Mouse (Mus musculus) ES-E14 (cell line): ENCODE measurements around the gene Uggt2. TPM values are rescaled to one million over a fixed set of nuclear protein-coding genes. Genes with fewer than 3 reads are reported as not detected.
"Not testable (repeated sequence)": the region's sequence is repeated elsewhere in the genome, so short reads cannot be mapped to it uniquely, and the experiment has no call there.

Experiments used
- DNase-seq: peaks from one replicate; pipeline ENCODE4 v3.0.0-alpha.2; 2013; ENCODE audit warnings: low read depth, low spot score
- H3K27ac ChIP-seq: 2 replicates; pipeline ENCODE4 v1.5.1; 2012; ENCODE audit warnings: low read depth, mild to moderate bottlenecking, low read length, moderate library complexity, mixed read lengths; ENCODE audit not compliant: poor library complexity, insufficient read depth, severe bottlenecking
- H3K36me3 ChIP-seq: 2 replicates; pipeline ENCODE4 v1.6.1; 2012; ENCODE audit warnings: mild to moderate bottlenecking, low read length, moderate library complexity, mixed read lengths; ENCODE audit not compliant: control insufficient read depth, poor library complexity, insufficient read depth, severe bottlenecking
- H3K4me1 ChIP-seq, 2 experiments: fragments of 150-350 bp in 1 of 2; sonication (generic) in 1 of 2; 2 replicates each; pipeline ENCODE4 v1.6.1; 2012; ENCODE audit warnings: low read length in 2 of 2, mild to moderate bottlenecking in 1 of 2, mixed read lengths in 1 of 2; ENCODE audit not compliant: control insufficient read depth in 2 of 2, insufficient read depth in 2 of 2, poor library complexity in 1 of 2
- H3K4me3 ChIP-seq, 2 experiments: fragments of 150-350 bp in 1 of 2; sonication (generic) in 1 of 2; 2 replicates each; pipeline ENCODE4 v1.5.1; 2012; ENCODE audit warnings: low read length in 2 of 2, low read depth in 1 of 2, mild to moderate bottlenecking in 1 of 2, mixed read lengths in 1 of 2; ENCODE audit not compliant: insufficient read depth in 1 of 2, poor library complexity in 1 of 2, severe bottlenecking in 1 of 2
- H3K9ac ChIP-seq: 2 replicates; pipeline ENCODE4 v1.6.1; 2012; ENCODE audit warnings: low read depth, mild to moderate bottlenecking, low read length, mixed read lengths; ENCODE audit not compliant: poor library complexity, insufficient read depth, severe bottlenecking
- H3K9me3 ChIP-seq: fragments of 150-350 bp; sonication (generic); 2 replicates; pipeline ENCODE4 v1.6.1; 2012; ENCODE audit warnings: low read depth, mild to moderate bottlenecking, low read length; ENCODE audit not compliant: control insufficient read depth, insufficient read depth
- CHD2 ChIP-seq: IDR thresholded peaks from 2 replicates; pipeline ENCODE4 v1.6.1; 2014; ENCODE audit warnings: mild to moderate bottlenecking, low read depth, low read length, inconsistent platforms
- HCFC1 ChIP-seq: IDR thresholded peaks from 2 replicates; pipeline ENCODE4 v1.6.1; 2012; ENCODE audit warnings: low read length, inconsistent platforms, borderline replicate concordance; ENCODE audit not compliant: insufficient read depth
- MAFK ChIP-seq: IDR thresholded peaks from 2 replicates; pipeline ENCODE4 v1.6.1; 2014; ENCODE audit warnings: mild to moderate bottlenecking, low read depth, low read length, inconsistent platforms; ENCODE audit not compliant: insufficient read depth
- ZC3H11A ChIP-seq: IDR thresholded peaks from 2 replicates; pipeline ENCODE4 v1.6.1; 2012; ENCODE audit warnings: low read depth, mild to moderate bottlenecking, inconsistent platforms, low read length, borderline replicate concordance
- ZNF384 ChIP-seq: IDR thresholded peaks from 2 replicates; pipeline ENCODE4 v1.6.1; 2012; ENCODE audit warnings: low read depth, low read length, inconsistent platforms
- in situ Hi-C, 2 experiments: fragments of 600-800 bp; cut with MboI; formaldehyde crosslinking; loops; one replicate each; pipeline ENCODE4 v1.15.1; 2025; ENCODE audit warnings: low sequenced_read_pairs in 2 of 2, inconsistent platforms in 1 of 2; ENCODE audit not compliant: unreplicated experiment in 2 of 2
- total RNA-seq: library from RNA; depleted of rRNA; stranded (reverse); fragments of 300-350 nt; gene quantifications from 2 replicates; pipeline ENCODE4 v1.2.3, GENCODE M21; 2012

The Uggt2 gene
- total RNA-seq, 1 experiment, result 5.4 TPM

DNA sequence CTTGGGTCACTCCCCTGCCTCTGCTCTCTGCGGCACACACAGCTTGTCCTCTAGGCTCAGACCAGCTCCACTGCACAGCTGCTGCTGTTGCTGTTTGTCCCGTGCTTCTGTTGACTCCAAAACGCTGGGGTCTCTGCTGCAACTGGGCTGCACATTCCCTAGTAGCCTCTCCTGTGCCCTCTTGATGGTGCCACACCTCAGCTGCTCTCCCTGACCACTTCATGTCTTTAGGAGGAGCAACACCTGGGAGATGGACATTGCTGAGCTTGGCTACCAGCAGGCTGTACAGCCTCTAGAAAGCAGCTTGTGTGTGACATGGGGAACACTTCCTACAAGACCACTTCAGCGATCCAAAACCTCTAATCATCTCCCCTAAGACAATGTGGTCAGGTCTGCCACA, 115.1 kb downstream of the Uggt2 start:
- DNase-seq, result no peak
- peaks cover 2% of the 10 kb centered on the region; the same call in 1 of the 2 replicates for H3K36me3 ChIP-seq
- no peak overlapping the region for H3K9ac ChIP-seq
- H3K27ac ChIP-seq, result no peak overlapping the region
- H3K9me3 ChIP-seq, result no peaks in the 10 kb centered on the region
- peaks cover 0 to 6% of the 10 kb centered on the region in 2 experiments; a peak in 2 of 4 replicates for H3K4me1 ChIP-seq
- TF ChIP-seq ZNF384, result no peak
- no peak for TF ChIP-seq HCFC1
- TF ChIP-seq CHD2, result no peak
- TF ChIP-seq ZC3H11A, result no peak
- no peak for TF ChIP-seq MAFK
- in situ Hi-C loops, result no loop called here
- no peak overlapping the region for H3K4me3 ChIP-seq

DNA sequence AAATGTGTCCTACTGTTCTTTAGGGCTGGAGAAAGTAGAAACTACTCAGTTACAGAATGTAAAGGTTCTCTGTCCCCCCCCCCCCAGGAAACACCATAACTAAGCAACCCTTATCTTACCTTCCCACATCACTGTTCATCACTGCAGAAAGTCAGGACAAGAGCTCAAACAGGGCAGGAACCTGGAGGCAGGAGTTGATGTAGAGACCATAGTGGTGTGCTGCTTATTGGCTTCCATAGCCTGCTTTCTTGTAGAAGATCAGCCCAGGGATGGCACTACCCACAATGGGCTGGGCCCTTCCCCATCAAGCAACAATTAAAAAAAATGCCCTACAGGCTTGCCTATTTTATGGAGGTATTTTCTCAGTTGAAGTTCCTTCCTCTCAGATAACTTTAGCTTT, 115.8 kb downstream of the Uggt2 start:
- no peak overlapping the region for H3K4me3 ChIP-seq
- no peak overlapping the region for H3K27ac ChIP-seq
- no peak for DNase-seq
- in situ Hi-C loops, result no loop called here
- H3K4me1 ChIP-seq, result peaks cover 1 to 6% of the 10 kb centered on the region in 2 experiments; a peak in 3 of 4 replicates
- no peaks in the 10 kb centered on the region for H3K9me3 ChIP-seq
- H3K9ac ChIP-seq, result no peak overlapping the region
- H3K36me3 ChIP-seq, result peaks cover 2% of the 10 kb centered on the region; the same call in 1 of the 2 replicates
- TF ChIP-seq CHD2, result no peak
- TF ChIP-seq ZC3H11A, result no peak
- TF ChIP-seq ZNF384, result no peak
- TF ChIP-seq HCFC1, result no peak
- TF ChIP-seq MAFK, result no peak

DNA sequence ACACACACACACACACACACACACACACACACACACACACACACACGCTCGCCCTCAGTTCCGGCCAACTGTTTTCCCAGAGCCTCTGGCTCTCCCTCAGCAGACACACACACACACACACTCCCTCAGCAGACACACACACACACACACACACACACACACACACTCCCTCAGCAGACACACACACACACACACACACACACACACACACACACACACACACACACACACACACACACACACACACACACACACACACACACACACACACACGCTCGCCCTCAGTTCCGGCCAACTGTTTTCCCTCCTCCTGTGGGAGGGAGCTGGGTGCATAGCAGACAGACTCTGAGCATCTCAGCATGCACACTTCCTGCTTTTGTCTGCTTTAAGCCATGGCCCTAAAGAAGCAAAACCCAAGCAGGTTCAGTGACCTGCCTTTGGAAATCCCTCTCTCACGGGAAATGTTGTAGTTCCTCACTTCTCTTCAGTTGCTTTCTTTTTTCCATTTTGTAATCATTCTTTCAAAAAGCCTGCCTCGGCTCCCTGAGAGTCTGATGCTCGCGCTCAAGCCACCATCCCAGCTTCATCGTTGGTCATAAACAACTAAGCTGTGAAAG, 116.7 kb downstream of the Uggt2 start:
- H3K27ac ChIP-seq, H3K9ac ChIP-seq, DNase-seq, H3K4me1 ChIP-seq, in situ Hi-C loops, H3K4me3 ChIP-seq, H3K36me3 ChIP-seq, H3K9me3 ChIP-seq: not testable (repeated sequence)

DNA sequence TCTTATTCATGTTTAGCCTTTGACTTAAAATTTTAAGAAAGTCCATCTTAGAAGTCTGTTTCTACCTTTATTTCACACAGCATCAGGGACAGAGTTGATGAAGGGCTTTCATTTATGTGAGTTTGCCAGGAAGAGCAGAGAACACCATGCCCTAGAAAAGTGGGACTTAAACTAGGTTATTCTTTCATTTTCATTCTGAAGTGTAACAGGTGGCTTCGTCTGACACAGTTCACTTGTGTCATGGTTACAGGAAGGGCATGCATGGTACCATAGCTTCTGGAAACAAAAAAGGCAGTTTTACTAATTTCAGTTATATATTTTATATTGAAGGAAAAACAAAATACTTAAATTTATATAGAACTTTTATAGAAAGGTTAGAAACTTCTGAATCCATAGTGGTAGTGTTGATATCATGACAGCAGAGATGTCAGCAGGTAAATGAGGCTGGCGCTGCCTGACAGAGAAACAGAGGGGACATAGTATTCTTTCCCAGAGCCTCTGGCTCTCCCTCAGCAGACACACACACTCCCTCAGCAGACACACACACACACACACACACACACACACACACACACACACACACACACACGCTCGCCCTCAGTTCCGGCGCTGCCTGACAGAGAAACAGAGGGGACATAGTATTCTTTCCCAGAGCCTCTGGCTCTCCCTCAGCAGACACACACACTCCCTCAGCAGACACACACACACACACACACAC, 117.4 kb downstream of the Uggt2 start:
- in situ Hi-C loops, H3K9ac ChIP-seq, H3K9me3 ChIP-seq, H3K27ac ChIP-seq, DNase-seq, H3K36me3 ChIP-seq, H3K4me3 ChIP-seq: not testable (repeated sequence)
- H3K4me1 ChIP-seq, result peaks cover 10 to 12% of the 10 kb centered on the region in 2 experiments

DNA sequence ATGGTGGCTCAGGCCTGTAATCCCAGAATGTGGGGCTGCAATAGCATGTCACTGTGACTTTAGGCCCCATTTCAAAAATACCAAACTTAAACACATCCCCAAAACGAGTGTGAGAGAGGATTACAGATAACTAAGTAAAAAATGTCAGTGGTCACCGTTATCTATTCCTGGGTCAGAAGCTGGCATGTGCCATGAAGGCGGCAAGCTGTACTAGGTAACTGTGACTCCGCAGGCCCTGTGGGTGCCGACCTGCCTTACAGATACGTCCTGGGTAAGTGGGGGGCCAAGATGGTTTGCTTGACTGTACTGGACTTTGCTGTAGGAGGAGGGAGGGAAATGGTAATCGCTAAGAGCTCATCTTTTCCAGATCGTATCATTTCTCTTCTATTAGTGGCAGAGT, 118.3 kb downstream of the Uggt2 start:
- DNase-seq, result no peak
- in situ Hi-C loops, result no loop called here
- TF ChIP-seq CHD2 (no peak), HCFC1 (no peak), ZC3H11A (no peak), MAFK (no peak), ZNF384 (no peak)
- Histone ChIP-seq H3K9ac (no peak overlapping the region), H3K4me1 (peaks cover 15% of the 10 kb centered on the region in 2 experiments), H3K9me3 (no peaks in the 10 kb centered on the region), H3K36me3 (peaks cover 2% of the 10 kb centered on the region; the same call in 1 of the 2 replicates), H3K27ac (no peak overlapping the region), H3K4me3 (no peak overlapping the region)
